Mouse (Mus musculus) adrenal gland, postnatal 25 days (tissue): ENCODE measurements around the gene Slc15a2. TPM values are rescaled to one million over a fixed set of nuclear protein-coding genes. Genes with fewer than 3 reads are reported as not detected.

Experiments
- DNase-seq: peaks from one replicate; pipeline ENCODE4 v3.0.0; 2021; ENCODE audit warnings: mixed read lengths
- total RNA-seq: library from RNA; stranded (reverse); gene quantifications from 2 replicates; pipeline ENCODE4 v1.2.3, GENCODE M21; 2021

The Slc15a2 gene
- total RNA-seq, 1 experiment from 2014 or later, result 1.1 TPM

- no peak for DNase-seq
Observed at GRCm38 (mm10) chr16:36751979-36752378, 32.8 kb downstream of the Slc15a2 start.

GRCm38 (mm10) chr16:36747767-36748166 is 37.0 kb downstream of the Slc15a2 start:
- no peak for DNase-seq

- DNase-seq, result no peak
Observed at GRCm38 (mm10) chr16:36747068-36747467, 37.7 kb downstream of the Slc15a2 start.

- DNase-seq, result no peak
Observed at GRCm38 (mm10) chr16:36743580-36743979, 41.2 kb downstream of the Slc15a2 start.

- DNase-seq, result no peak
Observed at GRCm38 (mm10) chr16:36739404-36739930, 45.3 kb downstream of the Slc15a2 start.

GRCm38 (mm10) chr16:36735421-36735820 is 49.3 kb downstream of the Slc15a2 start:
- DNase-seq, result no peak

GRCm38 (mm10) chr16:36733827-36734226 is 50.9 kb downstream of the Slc15a2 start:
- no peak for DNase-seq

GRCm38 (mm10) chr16:36732572-36732971 is 52.2 kb downstream of the Slc15a2 start:
- DNase-seq, result no peak

GRCm38 (mm10) chr16:36728959-36729358 is 55.8 kb downstream of the Slc15a2 start:
- no peak for DNase-seq

GRCm38 (mm10) chr16:36723880-36724443 is 60.8 kb downstream of the Slc15a2 start:
- DNase-seq, result no peak

GRCm38 (mm10) chr16:36722739-36723138 is 62.0 kb downstream of the Slc15a2 start:
- no peak for DNase-seq

- no peak for DNase-seq
Observed at GRCm38 (mm10) chr16:36720194-36721055, 64.3 kb downstream of the Slc15a2 start.

- no peak for DNase-seq
Observed at GRCm38 (mm10) chr16:36718637-36719036, 66.1 kb downstream of the Slc15a2 start.

GRCm38 (mm10) chr16:36717481-36717880 is 67.3 kb downstream of the Slc15a2 start:
- no peak for DNase-seq

- DNase-seq, result no peak
Observed at GRCm38 (mm10) chr16:36711760-36712159, 73.0 kb downstream of the Slc15a2 start.

GRCm38 (mm10) chr16:36710794-36711193 is 74.0 kb downstream of the Slc15a2 start:
- no peak for DNase-seq

- no peak for DNase-seq
Observed at GRCm38 (mm10) chr16:36709405-36709804, 75.4 kb downstream of the Slc15a2 start.

GRCm38 (mm10) chr16:36708751-36709150 is 76.0 kb downstream of the Slc15a2 start:
- DNase-seq, result no peak

GRCm38 (mm10) chr16:36707702-36708423 is 76.9 kb downstream of the Slc15a2 start:
- no peak for DNase-seq

- DNase-seq, result no peak
Observed at GRCm38 (mm10) chr16:36700484-36700883, 84.3 kb downstream of the Slc15a2 start.
